Mouse (Mus musculus): ENCODE measurements around the gene Tert.
A peak's percentile ranks its signal among the peaks of the same experiment; 100 is the strongest.

The Tert gene

GRCm38 (mm10) chr13:73626745-73627549, at the start of gene Tert:
Tert (plus strand) TSS chr13:73626911.
- peak; percentile 54 to 73 for DNase-seq

DNA sequence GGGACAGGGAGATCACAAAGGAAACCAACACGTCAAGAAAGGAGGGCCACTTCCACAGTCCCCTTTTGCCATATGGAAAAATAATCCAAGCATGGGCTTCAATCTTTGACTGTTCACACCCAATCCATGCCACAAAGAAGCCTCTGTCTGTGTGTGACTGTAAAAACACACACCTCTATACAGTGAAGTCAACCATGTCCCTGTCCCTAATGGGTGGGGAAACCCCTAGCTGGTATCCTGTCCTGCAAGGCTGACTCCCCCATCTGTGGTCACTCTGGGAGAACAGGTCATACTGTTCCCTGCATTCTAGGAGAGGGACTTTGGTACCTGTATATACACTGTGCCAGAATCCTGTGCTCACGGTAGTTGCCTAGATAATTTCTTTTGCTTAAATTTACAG, 49.4 kb upstream of the Tert start:
- no peak for DNase-seq

DNA sequence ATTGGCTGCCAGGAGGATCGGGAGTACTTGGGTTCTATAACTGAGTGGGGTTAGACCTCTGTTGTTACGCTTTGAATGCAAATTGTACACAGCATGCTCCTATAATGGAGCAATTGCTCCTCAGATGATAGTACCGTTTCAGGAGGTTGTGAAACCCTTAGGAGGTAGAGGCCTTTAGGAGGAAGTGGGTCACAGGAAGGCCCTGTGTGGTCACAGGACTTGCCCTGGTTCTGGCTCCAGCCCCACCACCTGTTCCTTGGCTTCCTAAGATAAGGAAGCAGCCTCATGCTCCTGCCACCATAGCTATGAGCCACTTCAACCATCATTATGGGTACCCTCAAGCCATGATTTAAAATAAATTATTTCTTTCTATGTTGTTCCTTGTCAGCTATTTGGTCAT, 35.2 kb upstream of the Tert start:
- no peak for DNase-seq

GRCm38 (mm10) chr13:73592546-73592945, 34.2 kb upstream of the Tert start:
- no peak for DNase-seq

DNA sequence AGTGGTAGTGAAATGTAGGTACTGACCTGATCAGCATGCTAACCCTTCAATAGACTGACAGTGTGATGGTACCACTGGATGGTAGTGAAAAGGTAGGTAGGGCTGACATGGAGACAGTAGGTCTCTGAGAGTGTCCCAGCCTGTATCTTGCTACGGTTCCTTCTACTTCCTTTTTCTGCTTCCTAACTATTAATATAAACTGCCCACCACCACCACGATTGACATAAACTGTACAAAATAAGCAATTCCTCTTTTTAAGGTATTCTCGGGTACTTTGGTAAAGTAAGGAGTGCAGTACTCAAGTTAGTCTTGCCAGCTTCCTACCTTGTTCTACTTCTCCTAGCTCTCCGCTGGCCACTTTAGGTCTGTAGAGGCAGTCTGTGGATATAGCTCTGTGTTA, 30.4 kb upstream of the Tert start:
- DNase-seq: no peak

DNA sequence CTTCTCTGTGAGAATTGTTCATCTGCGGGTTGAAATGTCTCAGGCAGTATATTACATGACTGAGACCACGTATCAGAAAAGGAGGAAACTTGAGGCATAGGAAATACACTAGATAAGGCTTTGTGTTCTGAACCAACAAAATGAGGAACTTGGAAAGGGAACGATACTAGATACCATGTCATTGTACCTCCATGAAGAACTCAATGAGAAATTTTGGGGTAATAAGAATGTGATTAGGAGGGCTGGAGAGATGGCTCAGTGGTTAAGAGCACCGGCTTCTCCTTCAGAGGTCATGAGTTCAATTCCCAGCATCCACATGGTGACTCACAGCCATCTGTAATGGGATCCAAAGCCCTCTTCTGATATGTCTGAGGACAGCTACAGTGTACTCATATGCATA, 26.5 kb upstream of the Tert start:
- DNase-seq: no peak

DNA sequence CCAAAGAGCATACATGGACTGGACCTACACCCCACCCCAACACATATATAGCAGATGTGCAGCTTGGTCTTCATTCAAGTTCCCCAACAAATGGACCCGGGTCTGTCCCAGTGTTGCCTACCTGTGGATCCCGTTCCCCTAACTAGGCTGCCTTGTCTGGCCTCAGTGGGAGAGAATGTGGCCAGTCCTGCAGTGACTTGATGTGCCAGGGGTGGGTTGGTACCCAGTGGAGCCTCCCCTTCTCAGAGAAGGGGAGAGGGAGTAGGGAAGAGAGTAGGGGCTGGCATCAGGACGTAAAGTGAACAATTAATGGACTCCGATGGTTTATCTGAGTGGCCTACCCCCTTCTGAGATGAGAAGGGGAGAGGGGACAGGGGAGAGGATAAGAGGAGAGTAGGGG, 23.7 kb upstream of the Tert start:
- no peak for DNase-seq

- peak; percentile 91 to 92 for DNase-seq
Observed at GRCm38 (mm10) chr13:73603522-73604155, 23.1 kb upstream of the Tert start, which contains the start of gene Clptm1l. Clptm1l (plus strand) TSS chr13:73604006.

GRCm38 (mm10) chr13:73604156-73604957, 22.4 kb upstream of the Tert start:
- no peak for DNase-seq

GRCm38 (mm10) chr13:73618406-73618805, 8.3 kb upstream of the Tert start:
- no peak for DNase-seq

- DNase-seq: no peak
Observed at GRCm38 (mm10) chr13:73620637-73621036, 6.1 kb upstream of the Tert start.

DNA sequence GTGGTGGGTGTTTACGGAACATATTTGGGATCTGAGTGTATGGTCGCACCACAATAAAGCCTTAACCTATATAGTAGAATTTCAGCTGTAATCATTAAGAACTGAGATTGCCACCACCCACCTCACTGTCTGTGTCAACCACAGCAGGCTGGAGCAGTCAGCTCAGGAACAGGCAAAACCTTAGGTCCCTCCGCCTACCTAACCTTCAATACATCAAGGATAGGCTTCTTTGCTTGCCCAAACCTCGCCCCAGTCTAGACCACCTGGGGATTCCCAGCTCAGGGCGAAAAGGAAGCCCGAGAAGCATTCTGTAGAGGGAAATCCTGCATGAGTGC, 334 bp upstream of the Tert start:
- no peak for DNase-seq

DNA sequence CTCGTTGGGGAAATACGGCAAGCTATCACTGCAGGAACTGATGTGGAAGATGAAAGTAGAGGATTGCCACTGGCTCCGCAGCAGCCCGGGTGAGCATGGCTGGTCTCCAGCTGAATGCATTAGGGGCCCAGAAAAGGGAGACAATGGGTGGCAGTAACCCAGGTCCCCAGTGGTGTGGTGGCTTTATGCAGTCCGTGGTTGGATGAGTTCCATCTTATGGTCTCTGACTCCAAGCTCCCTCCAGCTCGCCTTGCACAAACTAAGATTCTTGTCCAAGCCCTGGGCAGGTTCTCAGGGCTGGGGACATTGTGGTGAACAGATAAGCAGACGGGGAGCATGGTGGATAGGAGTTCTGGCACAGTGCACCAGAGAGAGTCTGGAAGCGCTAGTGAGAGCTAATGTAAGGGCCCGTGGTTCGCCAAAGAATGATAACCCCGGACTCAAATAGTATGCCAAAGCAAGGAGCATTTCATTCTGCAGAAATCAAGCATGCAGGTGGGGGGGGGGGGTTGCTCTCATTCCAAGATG, 1.9 kb downstream of the Tert start:
- DNase-seq: no peak

DNA sequence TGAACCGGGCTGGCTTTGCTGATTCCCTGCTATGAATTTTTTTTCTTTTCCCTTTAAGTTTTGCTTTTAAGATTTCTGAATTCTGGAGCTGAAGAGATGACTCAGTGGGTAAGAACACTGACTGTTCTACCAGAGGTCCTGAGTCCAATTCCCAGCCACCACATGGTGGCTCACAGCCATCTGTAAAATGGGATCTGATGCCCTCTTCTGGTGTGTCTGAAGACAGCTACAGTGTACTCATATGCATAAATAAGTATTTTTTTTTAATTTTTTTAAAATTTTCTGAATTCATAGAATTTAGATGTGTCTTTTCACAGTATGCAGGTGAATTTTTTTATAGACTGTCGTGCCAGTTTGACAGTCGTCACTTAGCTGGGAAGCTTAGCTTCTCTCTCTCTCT, 5.1 kb downstream of the Tert start:
- no peak for DNase-seq

- no peak for DNase-seq
Observed at GRCm38 (mm10) chr13:73637826-73638225, 11.1 kb downstream of the Tert start.

- peak in 1 of 2 experiments; percentile 48 for DNase-seq
Observed at GRCm38 (mm10) chr13:73641296-73641695, 14.6 kb downstream of the Tert start.

DNA sequence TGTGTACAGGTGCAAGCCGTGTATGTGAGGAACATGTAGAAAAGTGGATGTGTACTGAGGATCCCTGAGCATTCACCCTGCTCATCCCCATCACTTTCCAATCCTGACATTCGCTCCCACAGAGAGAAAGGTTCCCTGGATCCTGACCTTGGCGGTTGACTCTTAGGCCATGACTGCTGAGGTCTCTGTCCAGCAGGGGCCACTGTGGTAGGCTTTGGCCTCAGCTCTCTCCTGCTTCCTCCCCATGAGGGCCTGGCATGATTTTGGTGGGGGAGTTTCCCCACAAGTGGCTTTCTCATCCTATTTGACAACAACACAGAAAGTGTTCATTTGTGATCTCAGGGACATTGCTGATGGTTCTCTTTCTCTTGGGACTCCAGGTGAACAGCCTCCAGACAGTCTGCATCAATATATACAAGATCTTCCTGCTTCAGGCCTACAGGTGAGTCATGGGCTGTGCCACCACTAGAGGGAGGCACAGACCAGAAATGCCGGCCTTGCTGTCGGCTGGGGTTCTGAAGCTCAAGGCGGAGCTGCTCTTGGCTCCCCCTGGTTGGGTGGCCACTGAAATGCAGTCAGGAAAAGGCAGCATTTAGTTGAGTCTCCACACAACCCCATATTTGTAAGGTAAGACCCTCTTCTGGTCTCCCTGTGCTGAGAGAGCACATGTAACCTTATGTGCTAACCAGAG, 19.8 kb downstream of the Tert start:
- peak; percentile 66 to 73 for DNase-seq

- no peak for DNase-seq
Observed at GRCm38 (mm10) chr13:73653266-73653665, 26.6 kb downstream of the Tert start.

DNA sequence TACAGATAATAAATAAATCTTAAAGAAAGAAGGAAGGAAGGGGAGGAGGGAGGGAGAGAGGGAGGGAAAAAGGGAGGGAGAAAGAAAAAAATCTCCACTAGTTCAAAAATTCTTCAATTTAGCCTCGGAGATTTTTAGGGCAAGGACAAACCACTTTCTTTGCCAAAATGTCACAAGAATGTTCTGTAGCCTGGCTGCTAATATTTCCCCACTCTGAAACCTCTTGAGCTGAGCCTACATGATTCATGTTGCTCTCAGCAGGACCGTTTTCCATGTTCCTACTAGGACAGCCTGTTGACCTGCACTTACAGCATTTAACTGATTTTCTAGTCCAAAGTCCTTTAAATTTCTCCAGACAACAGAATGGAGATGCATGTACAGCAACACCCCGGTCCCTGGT, 28.3 kb downstream of the Tert start:
- no peak for DNase-seq

GRCm38 (mm10) chr13:73658953-73659352, 32.2 kb downstream of the Tert start:
- DNase-seq: no peak

DNA sequence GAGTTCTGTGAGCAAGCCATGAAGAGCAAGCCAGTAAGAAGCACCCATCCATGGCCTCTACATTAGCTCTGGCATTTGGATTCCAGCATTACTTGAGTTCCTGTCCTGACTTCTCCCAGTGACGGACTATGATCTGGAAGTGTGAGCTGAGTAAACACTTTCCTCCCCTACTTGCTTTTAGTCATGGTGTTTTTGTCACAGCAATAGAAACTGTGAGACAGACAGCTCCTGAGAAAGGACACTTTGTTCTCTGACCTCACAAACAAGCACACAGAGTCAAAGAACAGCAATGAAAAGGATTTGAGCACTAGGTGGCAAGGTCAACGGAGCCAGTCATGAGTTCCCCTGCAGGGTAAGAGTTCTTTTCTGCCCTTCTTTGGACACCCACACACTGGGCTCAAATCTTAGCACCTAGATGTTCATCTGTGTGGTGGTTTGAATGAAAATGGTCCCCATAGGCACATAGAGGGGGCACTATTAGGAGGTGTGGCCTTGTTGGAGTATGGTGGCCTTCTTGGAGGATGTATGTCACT, 33.5 kb downstream of the Tert start:
- no peak for DNase-seq

DNA sequence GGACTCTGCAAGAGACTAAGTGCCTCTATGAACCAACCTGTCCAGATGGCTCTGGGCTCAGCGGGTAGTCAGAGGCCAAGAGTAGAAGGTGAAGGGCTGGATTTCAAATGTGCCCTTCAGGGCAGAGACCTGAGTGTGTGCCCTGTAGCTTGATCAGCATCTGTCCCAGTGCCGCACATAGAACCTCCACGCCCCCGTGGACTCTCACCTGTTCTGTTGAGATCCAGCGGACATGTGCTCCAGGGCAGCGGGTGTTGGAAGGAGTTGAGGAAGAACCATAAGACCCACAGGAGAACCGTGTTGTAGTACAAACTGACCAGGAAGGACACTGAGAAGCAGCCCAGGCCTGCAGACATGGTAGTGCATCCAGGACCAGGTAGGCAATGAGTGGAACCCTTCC, 48.5 kb downstream of the Tert start:
- no peak for DNase-seq

GRCm38 (mm10) chr13:73677853-73678252, 51.1 kb downstream of the Tert start, which contains the start of gene Slc6a18:
Slc6a18 (minus strand) TSS chr13:73678023.
- no peak for DNase-seq
